ENCODE assay signal across 10 mouse cellular contexts in genomic region chr13:53233826-53234786, GRCm38 (mm10). TPM values are rescaled to one million over a fixed set of nuclear protein-coding genes. Genes with fewer than 3 reads are reported as not detected.
DNase-seq lines count a peak whose midpoint lies in the region; ATAC-seq lines count a peak whose summit lies in the region.
"Had no signal": no experiment of that assay in that cellular context is flagged by ENCODE, and none has a peak within 500 bp of the region (broad histone marks: within the 10 kb centered on the region; RNA-seq: fewer than 3 reads in every experiment).

No protein-coding gene starts in this region.

- no peak overlapping the region for H3K4me2 ChIP-seq in intestine, embryonic 15.5 days (replicated peaks)
- H3K4me2 ChIP-seq in intestine, embryonic 16.5 days (ENCODE audit: low read depth, low read length): no peak overlapping the region
- no peak overlapping the region for H3K4me2 ChIP-seq in hindbrain, embryonic 12.5 days (replicated peaks)
- H3K4me2 ChIP-seq in neural tube, embryonic 15.5 days: no peak overlapping the region

- 45% methylated on average over 15 of the region's 15 CpGs for WGBS in intestine, embryonic 15.5 days
- WGBS in intestine, embryonic 16.5 days: 44% methylated on average over 15 of the region's 15 CpGs
- WGBS in hindbrain, embryonic 12.5 days: 22% methylated on average over 15 of the region's 15 CpGs
- 26% methylated on average over 15 of the region's 15 CpGs for WGBS in neural tube, embryonic 15.5 days

- intact Hi-C loops in left cerebral cortex, postnatal 14 days (cut with DNase I): no loop called here

- ATAC-seq in intestine, embryonic 15.5 days: no peak
- no peak for ATAC-seq in intestine, embryonic 16.5 days
- ATAC-seq in hindbrain, embryonic 12.5 days (ENCODE audit: low FRiP score): no peak
- ATAC-seq in neural tube, embryonic 15.5 days (ENCODE audit: low FRiP score): no peak
- no peak for ATAC-seq in megakaryocyte progenitor cell, adult 5-6 weeks (replicated peaks; ENCODE audit: poor library complexity)
- ATAC-seq: liver, postnatal 0 days had no signal

- H3K4me1 ChIP-seq in intestine, embryonic 15.5 days (replicated peaks): peaks cover 75% of the 10 kb centered on the region
- peaks cover 78% of the 10 kb centered on the region for H3K4me1 ChIP-seq in intestine, embryonic 16.5 days (ENCODE audit: control insufficient read depth, insufficient read depth, low read length)
- H3K4me1 ChIP-seq in hindbrain, embryonic 12.5 days: peaks cover 51% of the 10 kb centered on the region
- peaks cover 62% of the 10 kb centered on the region for H3K4me1 ChIP-seq in neural tube, embryonic 15.5 days

- peak; percentile 59 for DNase-seq in embryo, embryonic 11 days
- DNase-seq in left cerebral cortex, postnatal 14 days (ENCODE audit: low spot score in 2 of 2): no peak
- DNase-seq in cerebellum, adult 11-12 months: no peak
- DNase-seq: liver, postnatal 0 days had no signal

- no peaks in the 10 kb centered on the region for H3K9me3 ChIP-seq in intestine, embryonic 15.5 days
- H3K9me3 ChIP-seq in intestine, embryonic 16.5 days (ENCODE audit: control insufficient read depth, low read length): no peaks in the 10 kb centered on the region
- no peaks in the 10 kb centered on the region for H3K9me3 ChIP-seq in hindbrain, embryonic 12.5 days (replicated peaks)
- H3K9me3 ChIP-seq in neural tube, embryonic 15.5 days (replicated peaks): no peaks in the 10 kb centered on the region

- no peak overlapping the region for H3K9ac ChIP-seq in intestine, embryonic 15.5 days
- H3K9ac ChIP-seq in intestine, embryonic 16.5 days (ENCODE audit: low read depth, low read length): no peak overlapping the region
- no peak overlapping the region for H3K9ac ChIP-seq in hindbrain, embryonic 12.5 days
- no peak overlapping the region for H3K9ac ChIP-seq in neural tube, embryonic 15.5 days (replicated peaks)
- H3K9ac ChIP-seq: liver, postnatal 0 days had no signal

- H3K27ac ChIP-seq in intestine, embryonic 15.5 days: peak overlapping the region; percentile 45; the same call in 1 of the 2 replicates
- H3K27ac ChIP-seq in intestine, embryonic 16.5 days (ENCODE audit: low read length): no peak overlapping the region
- peak overlapping the region; percentile 57; the same call in 1 of the 2 replicates for H3K27ac ChIP-seq in hindbrain, embryonic 12.5 days
- H3K27ac ChIP-seq in neural tube, embryonic 15.5 days (replicated peaks): peak overlapping the region; percentile 19; the same call in 1 of the 2 replicates

- no peak overlapping the region for H3K4me3 ChIP-seq in intestine, embryonic 15.5 days (replicated peaks)
- H3K4me3 ChIP-seq in intestine, embryonic 16.5 days (ENCODE audit: low read length): no peak overlapping the region
- H3K4me3 ChIP-seq in hindbrain, embryonic 12.5 days: no peak overlapping the region
- H3K4me3 ChIP-seq in neural tube, embryonic 15.5 days (replicated peaks): no peak overlapping the region

- H3K36me3 ChIP-seq in intestine, embryonic 15.5 days: no peaks in the 10 kb centered on the region
- no peaks in the 10 kb centered on the region for H3K36me3 ChIP-seq in intestine, embryonic 16.5 days (ENCODE audit: control insufficient read depth, insufficient read depth, low read length)
- H3K36me3 ChIP-seq in hindbrain, embryonic 12.5 days: no peaks in the 10 kb centered on the region
- H3K36me3 ChIP-seq in neural tube, embryonic 15.5 days: no peaks in the 10 kb centered on the region
- H3K36me3 ChIP-seq: G1E had no signal

- H3K27me3 ChIP-seq in intestine, embryonic 15.5 days (replicated peaks): no peaks in the 10 kb centered on the region
- H3K27me3 ChIP-seq in intestine, embryonic 16.5 days (replicated peaks; ENCODE audit: control insufficient read depth, insufficient read depth, low read length): no peaks in the 10 kb centered on the region
- no peaks in the 10 kb centered on the region for H3K27me3 ChIP-seq in hindbrain, embryonic 12.5 days
- 0 out of 2 replicates have a peak, but pooled peaks cover 2% of the 10 kb centered on the region for H3K27me3 ChIP-seq in neural tube, embryonic 15.5 days (replicated peaks)

RNA-seq across cellular contexts. Expression of gene Ror2, which starts 51.8 kb away (rescaled TPM):
- polyA plus RNA-seq in intestine, embryonic 15.5 days (2015; fragmentation: Nextera tagmentation; extraction: Ambion mirVana): 18.8 and 19.3 TPM in 2 replicates
- 12.5 and 13.5 TPM in 2 replicates for polyA plus RNA-seq in intestine, embryonic 16.5 days (2015; fragmentation: Nextera tagmentation; extraction: Ambion mirVana)
- polyA plus RNA-seq in hindbrain, embryonic 12.5 days (2016; fragmentation: Nextera tagmentation; extraction: Ambion mirVana): 16.7 and 17.8 TPM in 2 replicates
- polyA plus RNA-seq in neural tube, embryonic 15.5 days (2015; fragmentation: Nextera tagmentation; extraction: Ambion mirVana): 3.4 and 4.8 TPM in 2 replicates
- total RNA-seq in left cerebral cortex, postnatal 14 days (2021): 1 to 10 TPM; 1.6 TPM
- total RNA-seq in megakaryocyte progenitor cell, adult 5-6 weeks (2015): not detected in 2 replicates
- total RNA-seq in megakaryocyte progenitor cell, adult 5-6 weeks (2017): 0.14 TPM in 1 of 2 replicates, not detected in the other
- total RNA-seq: G1E had no signal
- polyA plus RNA-seq: G1E had no signal
